Mouse (Mus musculus) neural tube, embryonic 15.5 days (tissue): Measurements from ENCODE around the gene Olfr1322. TPM values are rescaled to one million over a fixed set of nuclear protein-coding genes. Genes with fewer than 3 reads are reported as not detected.

Source experiments
- ATAC-seq: fragments of 200-750 bp; cut with Nextera tagmentation; 2 replicates; pipeline ENCODE4 v1.8.0; 2017; ENCODE audit warnings: mild to moderate bottlenecking, moderate TSS enrichment, moderate library complexity; ENCODE audit not compliant: low FRiP score
- H3K27ac ChIP-seq: fragments of 300-500 bp; sonication (generic); replicated peaks from 2 replicates; pipeline ENCODE4 v1.5.1; 2015; ENCODE audit warnings: mild to moderate bottlenecking, inconsistent platforms
- H3K27me3 ChIP-seq: fragments of 300-500 bp; sonication (generic); replicated peaks from 2 replicates; pipeline ENCODE4 v1.6.1; 2015; ENCODE audit warnings: inconsistent platforms
- H3K36me3 ChIP-seq: fragments of 300-500 bp; sonication (generic); 2 replicates; pipeline ENCODE4 v1.6.1; 2015; ENCODE audit warnings: inconsistent platforms
- H3K4me1 ChIP-seq: fragments of 300-500 bp; sonication (generic); 2 replicates; pipeline ENCODE4 v1.6.1; 2015; ENCODE audit warnings: inconsistent platforms
- H3K4me2 ChIP-seq: fragments of 300-500 bp; sonication (generic); 2 replicates; pipeline ENCODE4 v1.6.1; 2015; ENCODE audit warnings: inconsistent platforms, mild to moderate bottlenecking, moderate library complexity
- H3K4me3 ChIP-seq: fragments of 300-500 bp; sonication (generic); replicated peaks from 2 replicates; pipeline ENCODE4 v1.5.1; 2015; ENCODE audit warnings: mild to moderate bottlenecking, inconsistent platforms
- H3K9ac ChIP-seq: fragments of 300-500 bp; sonication (generic); replicated peaks from 2 replicates; pipeline ENCODE4 v1.6.1; 2015; ENCODE audit warnings: mild to moderate bottlenecking, inconsistent platforms
- H3K9me3 ChIP-seq: fragments of 300-500 bp; sonication (generic); replicated peaks from 2 replicates; pipeline ENCODE4 v1.6.1; 2016; ENCODE audit warnings: inconsistent platforms
- WGBS: fragments of 180-500 bp; shearing (Covaris S2); methylation state at CpG from one replicate; pipeline ENCODE4 v1.1.7; 2015; ENCODE audit warnings: mixed read lengths; 5-methylcytosine and 5-hydroxymethylcytosine counted together
- polyA plus RNA-seq: library from polyadenylated mRNA; unstranded; fragments of >200 nt; fragmentation: Nextera tagmentation; extraction: Ambion mirVana; gene quantifications from 2 replicates; pipeline ENCODE4 v1.2.1, GENCODE M21; 2015

Olfr1322 gene
- not detected in 2 replicates for polyA plus RNA-seq

- Histone ChIP-seq H3K27ac (no peak within 1 kb of the TSS), H3K4me1 (no peaks in the 10 kb centered on the region), H3K9ac (no peak within 1 kb of the TSS), H3K4me3 (no peak within 1 kb of the TSS), H3K27me3 (no peaks in the 10 kb centered on the region), H3K4me2 (no peak within 1 kb of the TSS), H3K9me3 (no peaks in the 10 kb centered on the region), H3K36me3 (no peaks in the 10 kb centered on the region)
- no peak for ATAC-seq
- WGBS: 93% methylated on average over 2 of the region's 2 CpGs
These were observed at the start of gene Olfr1322 for GRCm38 (mm10) chrX:49891383-49891782. Gene Olfr1322, minus strand, starts transcription at chrX:49891483.

- Histone ChIP-seq H3K4me2 (no peak overlapping the region), H3K27me3 (no peaks in the 10 kb centered on the region), H3K9me3 (no peaks in the 10 kb centered on the region), H3K36me3 (no peaks in the 10 kb centered on the region), H3K4me3 (no peak overlapping the region), H3K9ac (no peak overlapping the region), H3K4me1 (no peaks in the 10 kb centered on the region), H3K27ac (no peak overlapping the region)
- WGBS: 77% methylated on average over 4 of the region's 4 CpGs
- no peak for ATAC-seq
These were observed 13.5 kb downstream of the Olfr1322 start for GRCm38 (mm10) chrX:49877651-49878349.

Other genes with a start within 250 kb of the Olfr1322 start
- gene Olfr1320, start 219.2 kb downstream of the Olfr1322 start, polyA plus RNA-seq: not detected in 2 replicates
- gene Olfr1321, start 156.4 kb downstream of the Olfr1322 start, polyA plus RNA-seq: not detected in 2 replicates
- gene Igsf1, start 93.7 kb downstream of the Olfr1322 start, polyA plus RNA-seq: 9.1 and 9.6 TPM in 2 replicates
- gene Olfr1323, start 127.9 kb upstream of the Olfr1322 start, polyA plus RNA-seq: not detected in 2 replicates